Mouse (Mus musculus): ENCODE results near the gene Gm43191. TPM values are rescaled to one million over a fixed set of nuclear protein-coding genes. Genes with fewer than 3 reads are reported as not detected.
"Not testable (repeated sequence)": the region's sequence is repeated elsewhere in the genome, so short reads cannot be mapped to it uniquely, and the experiment has no call there.

The Gm43191 gene
- polyA plus RNA-seq, 1 experiment = not detected

DNA sequence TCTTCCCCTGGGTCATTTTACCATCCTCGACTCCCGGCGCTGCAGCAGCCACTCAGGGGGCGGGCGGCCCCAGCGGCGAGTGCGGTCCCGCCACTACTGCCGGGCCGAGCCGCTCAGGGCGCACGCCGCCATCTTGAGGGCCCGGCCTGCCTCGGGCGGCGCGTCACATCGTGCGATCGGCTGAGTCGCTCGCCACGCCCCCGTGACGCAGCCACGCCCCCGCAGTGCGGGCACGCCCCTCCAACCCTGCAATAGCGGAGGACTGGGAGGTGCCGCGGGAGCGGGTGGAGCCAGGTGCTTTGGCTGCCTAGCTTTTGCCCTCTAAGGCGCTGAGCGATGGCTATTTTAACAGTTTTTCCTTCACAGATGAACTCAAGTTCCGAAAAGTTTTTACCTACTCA is 18.6 kb downstream of the Gm43191 start, which contains the start of gene Mfsd14a:
Gene Mfsd14a (minus strand): TSS at position 215 of the 401 bp plus-strand sequence.
- no peaks in the 10 kb centered on the region for H3K27me3 ChIP-seq (replicated peaks; ENCODE audit: control insufficient read depth, insufficient read depth, low read length)
- no peak for TF ChIP-seq CTCF (conservative IDR thresholded peaks at IDR 0.05; ENCODE audit: insufficient read depth, insufficient read length, low read depth, low read length)
- TF ChIP-seq POLR2A (IDR thresholded peaks at IDR 0.05; ENCODE audit: low read depth, low read length) = peak; percentile 90
- H3K4me1 ChIP-seq (ENCODE audit: control insufficient read depth, insufficient read depth, low read length) = peaks cover 17% of the 10 kb centered on the region; the same call in 1 of the 2 replicates
- H3K36me3 ChIP-seq (ENCODE audit: control insufficient read depth, insufficient read depth, low read length) = peaks cover under 1% of the 10 kb centered on the region; the same call in 1 of the 2 replicates
- under 1% methylated on average over 39 of the region's 39 CpGs for WGBS
- peak within 1 kb of the TSS; percentile 87 for H3K4me3 ChIP-seq (ENCODE audit: insufficient read depth, low read depth, low read length)
- H3K27ac ChIP-seq (ENCODE audit: insufficient read depth, low read depth, low read length) = peak within 1 kb of the TSS; percentile 77
- DNase-seq = peak; percentile 99

DNA sequence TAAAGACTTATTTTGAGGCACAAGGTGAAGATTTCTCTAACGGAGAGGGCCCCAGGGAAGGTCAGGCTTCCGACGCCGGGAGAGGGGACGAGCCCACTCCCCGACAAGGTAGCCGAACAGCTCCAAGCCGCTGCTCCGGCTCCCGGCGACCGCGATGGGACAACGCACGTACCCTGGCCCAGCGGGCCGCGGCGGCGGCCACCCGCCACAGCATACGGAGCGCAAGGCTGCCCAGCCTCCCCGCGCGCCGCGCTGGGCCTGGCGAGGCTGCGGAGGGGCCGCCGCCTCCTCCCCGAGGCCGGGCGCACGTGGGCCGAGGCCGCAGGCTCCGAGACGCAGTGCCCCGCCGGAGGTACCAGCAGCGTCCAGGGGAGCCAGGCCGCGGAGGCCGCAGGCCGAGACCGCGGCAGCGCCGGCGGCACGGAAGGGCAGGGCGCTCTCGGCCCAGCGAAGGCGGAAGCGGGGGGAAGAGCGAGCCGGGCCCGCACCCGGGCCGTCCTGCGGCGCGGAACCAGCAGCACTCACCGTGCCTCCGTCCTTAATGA is 19.1 kb downstream of the Gm43191 start:
- no peak for TF ChIP-seq CTCF (conservative IDR thresholded peaks at IDR 0.05; ENCODE audit: insufficient read depth, insufficient read length, low read depth, low read length)
- TF ChIP-seq POLR2A (IDR thresholded peaks at IDR 0.05; ENCODE audit: low read depth, low read length) = no peak

GRCm38 (mm10) chr3:116661288-116661869 is 19.7 kb downstream of the Gm43191 start:
- no peaks in the 10 kb centered on the region for H3K36me3 ChIP-seq (ENCODE audit: control insufficient read depth, insufficient read depth, low read length)
- H3K4me3 ChIP-seq (ENCODE audit: insufficient read depth, low read depth, low read length) = peak overlapping the region; percentile 87
- 2% methylated on average over 16 of the region's 16 CpGs for WGBS
- TF ChIP-seq CTCF (conservative IDR thresholded peaks at IDR 0.05; ENCODE audit: insufficient read depth, insufficient read length, low read depth, low read length) = no peak
- TF ChIP-seq POLR2A (IDR thresholded peaks at IDR 0.05; ENCODE audit: low read depth, low read length) = no peak
- no peaks in the 10 kb centered on the region for H3K27me3 ChIP-seq (replicated peaks; ENCODE audit: control insufficient read depth, insufficient read depth, low read length)
- DNase-seq = peak; percentile 14
- H3K27ac ChIP-seq (ENCODE audit: insufficient read depth, low read depth, low read length) = peak overlapping the region; percentile 52
- H3K4me1 ChIP-seq (ENCODE audit: control insufficient read depth, insufficient read depth, low read length) = peaks cover 19% of the 10 kb centered on the region; the same call in 1 of the 2 replicates

More for the DNA sequence above, 19.1 kb downstream of the Gm43191 start:
- Histone ChIP-seq H3K4me1 (ENCODE audit: control insufficient read depth, insufficient read depth, low read length) (peaks cover 19% of the 10 kb centered on the region; the same call in 1 of the 2 replicates), H3K4me3 (ENCODE audit: insufficient read depth, low read depth, low read length) (peak overlapping the region; percentile 87), H3K27me3 (replicated peaks; ENCODE audit: control insufficient read depth, insufficient read depth, low read length) (no peaks in the 10 kb centered on the region), H3K27ac (ENCODE audit: insufficient read depth, low read depth, low read length) (peak overlapping the region; percentile 52), H3K36me3 (ENCODE audit: control insufficient read depth, insufficient read depth, low read length) (no peaks in the 10 kb centered on the region)
- no peak for DNase-seq
- under 1% methylated on average over 67 of the region's 68 CpGs for WGBS

DNA sequence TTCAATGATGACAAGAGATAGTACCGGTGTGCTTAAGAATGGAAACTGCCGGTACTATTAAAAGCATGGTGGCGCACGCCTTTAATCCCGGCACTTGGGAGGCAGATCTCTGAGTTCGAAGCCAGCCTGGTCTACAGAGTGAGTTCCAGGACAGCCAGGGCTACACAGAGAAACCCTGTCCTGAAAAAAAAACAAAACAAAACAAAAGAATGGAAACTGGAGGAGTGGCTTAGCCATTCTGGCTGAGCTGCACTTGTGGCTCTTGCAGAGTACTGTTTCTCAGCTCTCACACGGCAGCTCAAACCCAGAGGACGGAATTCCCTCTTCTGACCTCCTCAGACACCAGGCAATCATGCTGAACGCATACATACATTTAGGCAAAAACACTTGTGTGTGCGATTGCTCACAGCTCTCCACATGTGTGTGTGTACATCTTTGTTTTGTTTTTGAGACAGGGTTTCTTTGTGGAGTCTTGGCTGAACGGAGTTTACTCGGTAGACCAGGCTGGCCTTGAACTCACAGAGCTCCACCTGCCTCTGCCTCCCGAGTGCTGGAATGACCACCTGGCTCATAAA is 21.1 kb downstream of the Gm43191 start:
- TF ChIP-seq CTCF (conservative IDR thresholded peaks at IDR 0.05; ENCODE audit: insufficient read depth, insufficient read length, low read depth, low read length) (no peak), POLR2A (IDR thresholded peaks at IDR 0.05; ENCODE audit: low read depth, low read length) (no peak)
- no peaks in the 10 kb centered on the region for H3K27me3 ChIP-seq (replicated peaks; ENCODE audit: control insufficient read depth, insufficient read depth, low read length)
- H3K4me1 ChIP-seq (ENCODE audit: control insufficient read depth, insufficient read depth, low read length) = peaks cover 19% of the 10 kb centered on the region; the same call in 1 of the 2 replicates
- no peaks in the 10 kb centered on the region for H3K36me3 ChIP-seq (ENCODE audit: control insufficient read depth, insufficient read depth, low read length)
- no peak for DNase-seq
- no peak overlapping the region for H3K27ac ChIP-seq (ENCODE audit: insufficient read depth, low read depth, low read length)
- no peak overlapping the region for H3K4me3 ChIP-seq (ENCODE audit: insufficient read depth, low read depth, low read length)
- 72% methylated on average over 13 of the region's 13 CpGs for WGBS

DNA sequence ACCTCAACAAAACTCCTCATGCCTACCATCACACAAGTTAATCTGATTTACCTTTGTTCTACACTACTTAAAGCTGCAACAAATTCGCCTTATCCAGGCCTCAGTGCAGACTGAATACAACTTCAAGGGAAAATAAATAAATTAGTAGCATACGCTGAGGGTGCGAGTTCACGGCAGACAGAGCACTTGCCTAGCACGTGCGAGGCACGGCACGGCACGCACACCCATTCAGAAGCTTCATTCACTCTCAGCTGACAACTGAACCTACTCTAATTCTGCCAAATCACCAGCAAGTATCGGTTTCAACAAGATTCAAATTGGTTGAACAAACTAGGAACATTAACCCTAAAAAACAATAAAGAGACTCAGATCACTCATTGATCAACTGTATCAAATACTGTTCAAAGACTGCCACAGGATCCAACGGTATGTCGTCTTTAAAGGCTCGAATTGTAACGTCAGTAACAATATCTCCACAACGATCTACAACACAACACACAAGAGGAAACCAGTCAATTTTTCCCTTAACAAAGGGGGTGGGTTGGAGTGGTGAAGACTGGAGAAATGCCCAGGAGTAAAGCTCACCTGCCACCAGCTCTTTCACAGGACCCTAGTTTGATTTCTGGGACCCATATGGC is 22.0 kb downstream of the Gm43191 start:
- H3K36me3 ChIP-seq (ENCODE audit: control insufficient read depth, insufficient read depth, low read length) = no peaks in the 10 kb centered on the region
- H3K4me1 ChIP-seq (ENCODE audit: control insufficient read depth, insufficient read depth, low read length) = peaks cover 19% of the 10 kb centered on the region; the same call in 1 of the 2 replicates
- TF ChIP-seq POLR2A (IDR thresholded peaks at IDR 0.05; ENCODE audit: low read depth, low read length) (no peak), CTCF (conservative IDR thresholded peaks at IDR 0.05; ENCODE audit: insufficient read depth, insufficient read length, low read depth, low read length) (no peak)
- WGBS = 45% methylated on average over 15 of the region's 15 CpGs
- DNase-seq = peak; percentile 48
- no peak overlapping the region for H3K27ac ChIP-seq (ENCODE audit: insufficient read depth, low read depth, low read length)
- no peaks in the 10 kb centered on the region for H3K27me3 ChIP-seq (replicated peaks; ENCODE audit: control insufficient read depth, insufficient read depth, low read length)
- H3K4me3 ChIP-seq (ENCODE audit: insufficient read depth, low read depth, low read length) = no peak overlapping the region

GRCm38 (mm10) chr3:116656184-116656965 is 24.7 kb downstream of the Gm43191 start:
- H3K27ac ChIP-seq (ENCODE audit: insufficient read depth, low read depth, low read length) = no peak overlapping the region
- no peak for DNase-seq
- TF ChIP-seq POLR2A (IDR thresholded peaks at IDR 0.05; ENCODE audit: low read depth, low read length) (no peak), CTCF (conservative IDR thresholded peaks at IDR 0.05; ENCODE audit: insufficient read depth, insufficient read length, low read depth, low read length) (no peak)
- H3K36me3 ChIP-seq (ENCODE audit: control insufficient read depth, insufficient read depth, low read length) = no peaks in the 10 kb centered on the region
- peaks cover 11% of the 10 kb centered on the region; the same call in 1 of the 2 replicates for H3K4me1 ChIP-seq (ENCODE audit: control insufficient read depth, insufficient read depth, low read length)
- 76% methylated on average over 7 of the region's 7 CpGs for WGBS
- no peak overlapping the region for H3K4me3 ChIP-seq (ENCODE audit: insufficient read depth, low read depth, low read length)
- no peaks in the 10 kb centered on the region for H3K27me3 ChIP-seq (replicated peaks; ENCODE audit: control insufficient read depth, insufficient read depth, low read length)

DNA sequence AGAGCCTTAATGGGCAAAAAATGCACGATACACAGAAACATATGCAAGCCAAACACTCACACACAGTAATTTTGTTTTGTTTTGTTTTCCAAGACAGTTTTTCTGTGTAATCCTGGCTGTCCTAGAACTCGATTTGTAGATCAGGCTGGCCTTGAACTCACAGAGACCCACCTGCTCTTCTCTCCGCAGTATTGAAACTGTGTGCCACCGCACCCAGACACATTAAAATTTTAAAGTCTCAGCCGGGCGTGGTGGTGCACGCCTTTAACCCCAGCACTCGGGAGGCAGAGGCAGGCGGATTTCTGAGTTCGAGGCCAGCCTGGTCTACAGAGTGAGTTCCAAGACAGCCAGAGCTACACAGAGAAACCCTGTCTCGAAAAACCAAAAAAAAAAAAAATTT is 27.0 kb downstream of the Gm43191 start:
- not testable (repeated sequence) for H3K4me3 ChIP-seq (ENCODE audit: insufficient read depth, low read depth, low read length); H3K27ac ChIP-seq (ENCODE audit: insufficient read depth, low read depth, low read length); DNase-seq; H3K27me3 ChIP-seq (replicated peaks; ENCODE audit: control insufficient read depth, insufficient read depth, low read length); H3K4me1 ChIP-seq (ENCODE audit: control insufficient read depth, insufficient read depth, low read length); H3K36me3 ChIP-seq (ENCODE audit: control insufficient read depth, insufficient read depth, low read length)
- 94% methylated on average over 11 of the region's 11 CpGs for WGBS
